In genomic region chr1:174434121-174434520, GRCm38 (mm10) we compare ENCODE assay signal across 43 mouse cellular contexts. TPM values are rescaled to one million over a fixed set of nuclear protein-coding genes. Genes with fewer than 3 reads are reported as not detected.
"Had no signal": no experiment of that assay in that cellular context is flagged by ENCODE, and none has a peak within 500 bp of the region (broad histone marks: within the 10 kb centered on the region; RNA-seq: fewer than 3 reads in every experiment).

No protein-coding gene starts in this region.

- DNase-seq: gastrocnemius, postnatal 14 days; gastrocnemius, postnatal 36 days; heart, adult 11 months; heart, adult 2 months; heart, postnatal 14 days; heart, postnatal 36 days; kidney, adult 11 months; kidney, adult 2 months; kidney, adult 9 months; kidney, postnatal 14 days; kidney, postnatal 36 days; layer of hippocampus, postnatal 36 days; left cerebral cortex, postnatal 4 days had no signal

- H3K9me3 ChIP-seq: heart, embryonic 13.5 days; heart, embryonic 15.5 days; hindbrain, embryonic 13.5 days; hindbrain, embryonic 15.5 days; kidney, embryonic 15.5 days; limb, embryonic 13.5 days; limb, embryonic 15.5 days; liver, embryonic 12.5 days had no signal

- H3K27ac ChIP-seq: heart, adult 2 months; heart, embryonic 13.5 days; heart, embryonic 15.5 days; hindbrain, embryonic 13.5 days; hindbrain, embryonic 15.5 days; hindbrain, postnatal 0 days; kidney, embryonic 15.5 days; kidney, postnatal 0 days; limb, embryonic 13.5 days; limb, embryonic 15.5 days; liver, embryonic 12.5 days; liver, embryonic 14.5 days had no signal

- H3K27me3 ChIP-seq: heart, embryonic 13.5 days; heart, embryonic 15.5 days; hindbrain, embryonic 13.5 days; hindbrain, embryonic 15.5 days; kidney, embryonic 15.5 days; limb, embryonic 13.5 days; limb, embryonic 15.5 days; liver, embryonic 12.5 days had no signal

- H3K36me3 ChIP-seq: heart, embryonic 13.5 days; heart, embryonic 15.5 days; hindbrain, embryonic 13.5 days; hindbrain, embryonic 15.5 days; kidney, embryonic 15.5 days; limb, embryonic 13.5 days; limb, embryonic 15.5 days; liver, embryonic 12.5 days had no signal

- H3K4me2 ChIP-seq: heart, embryonic 11.5 days; heart, embryonic 13.5 days; heart, embryonic 15.5 days; hindbrain, embryonic 13.5 days; hindbrain, embryonic 15.5 days; kidney, embryonic 15.5 days; limb, embryonic 13.5 days; limb, embryonic 15.5 days; liver, embryonic 12.5 days had no signal

- ATAC-seq: hindbrain, postnatal 0 days; intestine, embryonic 16.5 days; liver, embryonic 12.5 days had no signal

- H3K4me3 ChIP-seq: heart, adult 2 months; heart, embryonic 13.5 days; heart, embryonic 15.5 days; hindbrain, embryonic 13.5 days; hindbrain, embryonic 15.5 days; kidney, embryonic 15.5 days; limb, embryonic 13.5 days; limb, embryonic 15.5 days; liver, embryonic 12.5 days had no signal

- H3K4me1 ChIP-seq: heart, embryonic 13.5 days; heart, embryonic 15.5 days; hindbrain, embryonic 13.5 days; hindbrain, embryonic 15.5 days; kidney, embryonic 15.5 days; limb, embryonic 13.5 days; limb, embryonic 15.5 days had no signal

- H3K9ac ChIP-seq: heart, embryonic 13.5 days; heart, embryonic 15.5 days; hindbrain, embryonic 13.5 days; hindbrain, embryonic 15.5 days; kidney, embryonic 15.5 days; limb, embryonic 13.5 days; limb, embryonic 15.5 days; liver, embryonic 12.5 days; liver, embryonic 14.5 days had no signal

RNA-seq across cellular contexts. Expression of gene Olfr220, which starts 7.8 kb away (rescaled TPM):
- total RNA-seq: gastrocnemius, adult 18-20 months; gastrocnemius, adult 8-10 months; gastrocnemius, postnatal 14 days; gastrocnemius, postnatal 36 days; heart, adult 2 months; heart, postnatal 14 days; heart, postnatal 36 days; hematopoietic stem cell, adult 5-6 weeks; hindbrain, postnatal 0 days; layer of hippocampus, adult 18-20 months; layer of hippocampus, adult 8-10 months; layer of hippocampus, postnatal 10 days; layer of hippocampus, postnatal 36 days; left cerebral cortex, adult 18-20 months; left cerebral cortex, adult 8-10 months; left cerebral cortex, postnatal 10 days; left cerebral cortex, postnatal 25 days; left cerebral cortex, postnatal 4 days; liver, adult 2 months had no signal
- polyA plus RNA-seq: gonadal fat pad, adult 2 months; heart, adult 2 months; heart, embryonic 11.5 days; heart, embryonic 13.5 days; heart, embryonic 15.5 days; heart, postnatal 0 days; hindbrain, embryonic 11.5 days; hindbrain, embryonic 13.5 days; hindbrain, embryonic 15.5 days; hindbrain, postnatal 0 days; intestine, embryonic 14.5 days; intestine, embryonic 16.5 days; kidney, adult 2 months; kidney, embryonic 15.5 days; kidney, postnatal 0 days; large intestine, adult 2 months; limb, embryonic 11.5 days; limb, embryonic 13.5 days; limb, embryonic 15.5 days; liver, adult 2 months; liver, embryonic 12.5 days; liver, embryonic 14.5 days had no signal

RNA-seq across cellular contexts. Expression of gene Olfr414, which starts 10.3 kb away (rescaled TPM):
- total RNA-seq: gastrocnemius, adult 18-20 months; gastrocnemius, adult 8-10 months; gastrocnemius, postnatal 14 days; gastrocnemius, postnatal 36 days; heart, adult 2 months; heart, postnatal 14 days; heart, postnatal 36 days; hematopoietic stem cell, adult 5-6 weeks; hindbrain, postnatal 0 days; layer of hippocampus, adult 18-20 months; layer of hippocampus, adult 8-10 months; layer of hippocampus, postnatal 10 days; layer of hippocampus, postnatal 36 days; left cerebral cortex, adult 18-20 months; left cerebral cortex, adult 8-10 months; left cerebral cortex, postnatal 10 days; left cerebral cortex, postnatal 25 days; left cerebral cortex, postnatal 4 days; liver, adult 2 months had no signal
- polyA plus RNA-seq: gonadal fat pad, adult 2 months; heart, adult 2 months; heart, embryonic 11.5 days; heart, embryonic 13.5 days; heart, embryonic 15.5 days; heart, postnatal 0 days; hindbrain, embryonic 11.5 days; hindbrain, embryonic 13.5 days; hindbrain, embryonic 15.5 days; hindbrain, postnatal 0 days; intestine, embryonic 14.5 days; intestine, embryonic 16.5 days; kidney, adult 2 months; kidney, embryonic 15.5 days; kidney, postnatal 0 days; large intestine, adult 2 months; limb, embryonic 11.5 days; limb, embryonic 13.5 days; limb, embryonic 15.5 days; liver, adult 2 months had no signal

RNA-seq across cellular contexts. Expression of gene Olfr248, which starts 43.3 kb away (rescaled TPM):
- total RNA-seq: gastrocnemius, adult 18-20 months; gastrocnemius, adult 8-10 months; gastrocnemius, postnatal 14 days; gastrocnemius, postnatal 36 days; heart, adult 2 months; heart, postnatal 14 days; heart, postnatal 36 days; hematopoietic stem cell, adult 5-6 weeks; hindbrain, postnatal 0 days; layer of hippocampus, adult 18-20 months; layer of hippocampus, adult 8-10 months; layer of hippocampus, postnatal 10 days; layer of hippocampus, postnatal 36 days; left cerebral cortex, adult 18-20 months; left cerebral cortex, adult 8-10 months; left cerebral cortex, postnatal 10 days; left cerebral cortex, postnatal 25 days; left cerebral cortex, postnatal 4 days; liver, adult 2 months had no signal
- polyA plus RNA-seq: gonadal fat pad, adult 2 months; heart, adult 2 months; heart, embryonic 11.5 days; heart, embryonic 13.5 days; heart, embryonic 15.5 days; heart, postnatal 0 days; hindbrain, embryonic 11.5 days; hindbrain, embryonic 13.5 days; hindbrain, embryonic 15.5 days; hindbrain, postnatal 0 days; intestine, embryonic 14.5 days; intestine, embryonic 16.5 days; kidney, adult 2 months; kidney, embryonic 15.5 days; kidney, postnatal 0 days; large intestine, adult 2 months; limb, embryonic 11.5 days; limb, embryonic 13.5 days; limb, embryonic 15.5 days; liver, adult 2 months; liver, embryonic 12.5 days had no signal
